Mouse (Mus musculus) frontal cortex, adult (tissue): ENCODE data around the gene Mindy1.
"Not testable (repeated sequence)": the region's sequence is repeated elsewhere in the genome, so short reads cannot be mapped to it uniquely, and the experiment has no call there.

Experiments used
- ATAC-seq: cut with Nextera tagmentation; 2 replicates; pipeline ENCODE4 v1.9.2; 2017; ENCODE audit warnings: mild to moderate bottlenecking, moderate library complexity, mixed read lengths; ENCODE audit not compliant: low TSS enrichment

Mindy1 gene

DNA sequence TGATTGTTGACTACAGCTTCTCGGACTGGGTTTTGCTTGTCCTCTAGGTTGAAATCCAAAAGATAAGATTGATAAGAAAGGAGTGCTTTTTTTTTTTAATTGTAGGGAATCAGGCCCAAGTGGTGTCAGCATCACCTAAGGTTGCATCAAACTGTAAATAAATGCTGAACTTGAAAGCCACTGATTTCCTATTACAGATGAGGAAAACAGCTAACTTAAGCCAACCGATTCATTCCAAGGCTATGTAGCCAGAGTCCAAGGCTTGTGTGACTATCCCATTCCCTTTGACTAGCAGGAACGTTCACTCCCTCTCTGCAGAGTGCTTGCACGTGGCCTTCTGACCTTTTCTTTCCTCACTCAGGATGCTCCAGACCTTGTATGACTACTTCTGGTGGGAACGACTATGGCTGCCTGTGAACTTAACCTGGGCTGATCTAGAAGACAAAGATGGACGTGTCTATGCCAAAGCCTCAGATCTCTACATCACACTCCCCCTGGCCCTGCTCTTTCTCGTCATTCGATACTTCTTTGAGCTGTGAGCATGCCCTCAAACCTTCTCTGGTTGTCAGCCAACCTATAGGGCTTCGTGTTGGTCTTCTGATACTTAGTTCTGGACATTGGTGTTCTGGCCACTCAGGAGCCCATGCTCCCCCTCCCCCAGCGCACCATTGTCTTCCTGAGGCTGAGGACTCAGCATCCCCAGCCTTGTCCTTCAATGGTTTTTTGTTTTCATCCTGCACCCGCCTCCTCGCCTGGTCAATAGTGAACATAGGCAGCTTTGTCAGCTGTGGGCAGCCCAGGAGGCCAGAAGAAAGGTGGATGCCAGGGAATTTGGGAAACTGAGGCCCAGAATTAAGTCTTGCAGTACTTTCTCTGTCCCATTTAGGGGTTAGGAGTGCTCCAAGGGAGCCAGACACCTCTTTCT lies 38.8 kb downstream of the Mindy1 start:
- ATAC-seq: no peak

DNA sequence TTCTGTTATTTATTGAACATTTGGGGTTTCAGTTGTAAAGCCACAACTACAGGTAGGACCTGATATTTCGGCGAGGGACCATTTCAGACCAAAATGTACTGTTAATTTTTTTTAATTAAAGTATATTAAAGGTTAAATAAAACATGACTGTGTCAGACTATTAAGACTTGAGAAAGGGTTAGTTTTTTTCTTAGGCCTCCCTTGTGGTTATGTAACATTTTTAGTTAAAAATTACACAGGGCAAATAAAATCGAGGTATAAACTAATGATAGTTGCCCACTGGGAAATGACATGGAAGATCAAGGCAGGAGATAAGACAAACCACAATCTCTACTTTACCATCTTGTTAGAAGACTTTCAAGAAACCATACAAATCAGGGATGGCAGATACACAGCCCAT lies 42.3 kb downstream of the Mindy1 start:
- no peak for ATAC-seq

GRCm38 (mm10) chr3:95324454-95325144 lies 43.5 kb downstream of the Mindy1 start:
- no peak for ATAC-seq

DNA sequence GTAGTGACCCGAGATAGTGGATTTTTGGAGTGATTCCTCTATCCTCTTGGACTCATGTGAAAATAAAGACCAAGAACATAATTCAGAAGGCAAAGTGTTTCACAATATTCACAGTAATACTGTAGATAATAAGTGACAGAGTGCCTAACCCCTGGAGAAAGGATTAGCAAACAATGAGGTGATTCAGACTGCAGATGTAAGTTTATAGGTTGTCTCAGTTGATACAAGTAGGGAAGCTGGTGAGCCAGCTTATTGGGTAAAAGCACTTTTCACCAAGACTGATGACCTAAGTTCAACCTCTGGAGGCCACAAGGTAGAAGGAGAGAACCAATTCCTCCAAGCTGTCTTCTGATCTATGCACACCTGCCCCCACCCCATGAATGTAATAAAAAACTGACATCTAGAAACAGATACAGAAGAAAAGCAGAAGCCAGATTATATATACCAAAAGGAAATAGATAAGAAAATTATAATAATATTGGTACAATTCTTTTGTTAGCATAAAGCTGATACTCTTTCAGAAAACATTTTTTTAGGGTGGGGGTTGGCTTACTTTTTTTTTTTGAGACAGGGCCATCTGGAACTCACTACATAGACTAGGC lies 47.8 kb downstream of the Mindy1 start:
- no peak for ATAC-seq

DNA sequence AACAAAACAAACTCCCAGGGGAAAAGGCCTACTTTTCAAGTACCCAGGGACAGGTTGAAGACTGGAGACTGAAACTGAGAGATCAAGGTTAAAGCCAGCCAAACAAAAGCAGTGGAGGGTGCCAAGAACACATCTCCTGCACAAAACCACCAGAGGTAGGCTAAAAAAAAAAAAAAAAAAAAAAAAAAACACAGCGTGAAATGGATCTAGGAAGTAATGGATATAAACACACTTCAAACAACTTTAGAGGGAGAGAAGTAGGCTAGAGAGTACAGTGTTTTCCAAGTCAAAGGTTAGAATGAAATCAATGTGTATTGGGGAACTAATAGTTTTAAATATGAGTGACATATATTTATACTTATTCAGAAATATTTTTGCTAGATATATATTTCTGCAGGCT lies 50.4 kb downstream of the Mindy1 start:
- ATAC-seq: no peak

DNA sequence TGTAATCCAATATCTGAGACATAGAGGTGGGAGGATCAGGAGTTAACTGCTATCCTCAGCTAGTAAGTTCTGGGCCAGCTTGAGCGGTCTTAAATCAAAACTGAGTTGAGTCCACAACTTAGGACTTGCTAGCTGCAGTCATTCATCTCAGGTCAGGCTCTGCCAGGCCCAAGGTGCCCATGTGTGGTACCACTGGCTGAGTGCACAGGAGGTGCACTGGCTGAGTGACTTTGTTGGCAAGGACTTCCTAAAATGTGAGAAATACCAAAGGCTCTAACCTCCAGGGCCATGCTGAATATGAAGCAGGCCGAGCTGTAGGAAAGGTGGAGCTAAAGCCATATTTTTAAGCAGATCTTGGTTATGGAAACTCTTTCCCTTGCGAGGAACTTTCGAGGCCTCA lies 56.2 kb downstream of the Mindy1 start:
- ATAC-seq: no peak

- no peak for ATAC-seq
Observed at GRCm38 (mm10) chr3:95338251-95338650, 57.1 kb downstream of the Mindy1 start.

GRCm38 (mm10) chr3:95343356-95344000 lies 62.3 kb downstream of the Mindy1 start:
- not testable (repeated sequence) for ATAC-seq
